Mouse (Mus musculus) forebrain, postnatal 0 days (tissue): Measurements from ENCODE around the gene Kbtbd13. TPM values are rescaled to one million over a fixed set of nuclear protein-coding genes. Genes with fewer than 3 reads are reported as not detected.

Source experiments
- ATAC-seq: fragments of 200-750 bp; cut with Nextera tagmentation; 2 replicates; pipeline ENCODE4 v1.8.0; 2017; ENCODE audit warnings: mild to moderate bottlenecking, moderate library complexity
- DNase-seq: peaks from one replicate; pipeline ENCODE4 v3.0.0-alpha.2; 2015
- H3K27ac ChIP-seq: fragments of 300-500 bp; sonication (generic); 2 replicates; pipeline ENCODE4 v1.5.1; 2014; ENCODE audit warnings: low read depth, mild to moderate bottlenecking, antibody characterized with exemption, low read length, moderate library complexity, mixed read lengths
- H3K27me3 ChIP-seq: fragments of 300-500 bp; sonication (generic); 2 replicates; pipeline ENCODE4 v1.6.1; 2014; ENCODE audit warnings: mild to moderate bottlenecking, low read length, mixed read lengths; ENCODE audit not compliant: insufficient read depth
- H3K36me3 ChIP-seq: fragments of 300-500 bp; sonication (generic); 2 replicates; pipeline ENCODE4 v1.6.1; 2014; ENCODE audit warnings: mild to moderate bottlenecking, moderate library complexity; ENCODE audit not compliant: insufficient read depth
- H3K4me1 ChIP-seq: fragments of 300-500 bp; sonication (generic); 2 replicates; pipeline ENCODE4 v1.6.1; 2014; ENCODE audit warnings: antibody characterized with exemption; ENCODE audit not compliant: insufficient read depth
- H3K4me2 ChIP-seq: fragments of 300-500 bp; sonication (generic); 2 replicates; pipeline ENCODE4 v1.6.1; 2014; ENCODE audit warnings: low read depth, mild to moderate bottlenecking, moderate library complexity
- H3K4me3 ChIP-seq: fragments of 300-500 bp; sonication (generic); 2 replicates; pipeline ENCODE4 v1.5.1; 2014; ENCODE audit warnings: low read depth, low read length, mixed read lengths
- H3K9ac ChIP-seq: fragments of 300-500 bp; sonication (generic); 2 replicates; pipeline ENCODE4 v1.6.1; 2014; ENCODE audit warnings: mild to moderate bottlenecking
- H3K9me3 ChIP-seq: fragments of 300-500 bp; sonication (generic); 2 replicates; pipeline ENCODE4 v1.6.1; 2016; ENCODE audit warnings: low read length
- CTCF ChIP-seq: sonication (generic); IDR thresholded peaks from 2 replicates; pipeline ENCODE4 v1.5.1; 2016; ENCODE audit warnings: antibody characterized with exemption, control low read depth, low read depth
- WGBS: fragments of 180-500 bp; shearing (Covaris S2); extraction: QIAGEN DNeasy Blood & Tissue Kit; methylation state at CpG from one replicate; pipeline ENCODE4 v1.1.7; 2014; 5-methylcytosine and 5-hydroxymethylcytosine counted together
- polyA plus RNA-seq: library from polyadenylated mRNA; unstranded; fragments of >200 nt; fragmentation: Nextera tagmentation; extraction: Ambion mirVana; gene quantifications from 2 replicates; pipeline ENCODE4 v1.2.1, GENCODE M21; 2015
- total RNA-seq: library from RNA; depleted of rRNA; stranded (reverse); fragments of >200 nt; gene quantifications from 2 replicates; pipeline ENCODE4 v1.2.3, GENCODE M21; 2014

Gene Kbtbd13
- total and polyA plus RNA-seq, 2 experiments from 2014 or later = 0.68 to 1.7 TPM

DNA sequence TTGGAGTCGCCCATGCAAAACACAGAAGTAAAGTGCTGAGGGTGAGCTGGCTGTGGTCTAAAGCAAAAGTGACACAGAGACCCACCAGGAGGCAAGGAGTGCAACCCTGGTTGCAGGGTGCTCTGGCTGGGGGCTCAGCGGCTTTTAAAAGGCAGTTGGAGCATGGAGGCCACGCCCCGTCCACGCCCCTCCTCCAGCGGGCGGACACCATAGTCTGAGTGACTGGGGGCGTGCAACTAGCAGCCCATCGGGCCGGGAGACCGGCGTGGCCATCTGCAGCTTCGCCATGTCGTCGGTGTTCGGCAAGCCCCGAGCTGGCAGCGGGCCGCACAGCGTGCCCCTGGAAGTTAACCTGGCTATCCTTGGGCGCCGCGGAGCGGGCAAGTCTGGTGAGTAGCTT, 6.8 kb upstream of the Kbtbd13 start, which contains the start of gene Rasl12:
Gene Rasl12 (plus strand): TSS at position 228 of the 400 bp plus-strand sequence.
- H3K4me2 ChIP-seq = peak within 1 kb of the TSS; percentile 77
- peak; percentile 84 for ATAC-seq
- DNase-seq = peak; percentile 58
- no peak for TF ChIP-seq CTCF
- no peak within 1 kb of the TSS for H3K27ac ChIP-seq
- peak within 1 kb of the TSS; percentile 51 for H3K9ac ChIP-seq
- H3K36me3 ChIP-seq = no peaks in the 10 kb centered on the region
- under 1% methylated on average over 24 of the region's 24 CpGs for WGBS
- H3K27me3 ChIP-seq = no peaks in the 10 kb centered on the region
- peak within 1 kb of the TSS; percentile 44 for H3K4me3 ChIP-seq
- H3K9me3 ChIP-seq = no peaks in the 10 kb centered on the region
- peaks cover 6% of the 10 kb centered on the region; the same call in 1 of the 2 replicates for H3K4me1 ChIP-seq

DNA sequence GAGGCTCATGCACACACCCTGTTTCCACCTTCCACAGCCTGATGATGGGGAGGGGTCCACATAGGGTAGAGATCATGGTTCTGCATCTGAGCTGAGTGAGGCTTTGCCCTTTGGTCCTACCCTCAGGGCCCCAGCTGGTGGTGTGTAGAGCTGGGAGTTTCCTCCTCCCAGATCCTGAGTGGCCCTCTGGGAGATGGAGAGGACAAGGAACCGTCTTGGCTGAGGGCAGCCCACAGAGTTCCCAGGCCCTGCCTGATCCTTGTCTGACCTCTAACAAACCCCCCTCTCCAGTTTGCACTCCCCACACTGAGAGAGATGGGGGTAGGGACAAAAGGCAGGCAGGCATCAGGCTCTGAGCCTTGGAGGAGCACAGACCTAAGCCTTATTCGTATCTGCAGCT, 2.9 kb upstream of the Kbtbd13 start:
- Histone ChIP-seq H3K36me3 (no peaks in the 10 kb centered on the region), H3K4me3 (no peak overlapping the region), H3K4me2 (no peak overlapping the region), H3K9ac (no peak overlapping the region), H3K9me3 (no peaks in the 10 kb centered on the region), H3K4me1 (peaks cover 6% of the 10 kb centered on the region; the same call in 1 of the 2 replicates), H3K27me3 (peaks cover 22% of the 10 kb centered on the region), H3K27ac (no peak overlapping the region)
- WGBS = 81% methylated on average over 2 of the region's 2 CpGs
- ATAC-seq (no peak), DNase-seq (no peak)
- no peak for TF ChIP-seq CTCF

DNA sequence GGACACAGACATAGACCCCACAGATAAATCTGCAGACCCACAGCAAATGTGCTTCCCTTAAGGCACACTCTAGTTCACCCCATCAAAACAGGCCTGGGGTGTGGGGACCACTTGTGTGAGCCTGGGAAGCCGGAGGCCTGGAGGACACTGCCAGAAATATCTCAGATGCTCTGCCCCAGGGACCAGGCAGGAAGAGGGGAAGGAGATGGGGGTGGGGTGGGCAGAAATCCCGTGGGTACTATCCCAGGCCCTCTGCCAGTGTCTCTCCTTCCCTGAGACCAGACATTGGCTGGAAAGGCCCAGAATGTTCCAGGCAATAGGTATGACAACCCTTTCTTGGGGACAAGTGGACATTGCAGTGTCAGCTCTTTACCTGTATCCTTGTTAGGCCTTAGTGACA, 2.2 kb upstream of the Kbtbd13 start:
- DNase-seq = no peak
- H3K27me3 ChIP-seq = peaks cover 22% of the 10 kb centered on the region
- TF ChIP-seq CTCF = no peak
- no peaks in the 10 kb centered on the region for H3K9me3 ChIP-seq
- no peaks in the 10 kb centered on the region for H3K36me3 ChIP-seq
- ATAC-seq = no peak
- H3K4me1 ChIP-seq = peaks cover 6% of the 10 kb centered on the region; the same call in 1 of the 2 replicates
- H3K9ac ChIP-seq = no peak overlapping the region
- 37% methylated on average over 2 of the region's 2 CpGs for WGBS
- H3K4me2 ChIP-seq = no peak overlapping the region
- no peak overlapping the region for H3K4me3 ChIP-seq
- no peak overlapping the region for H3K27ac ChIP-seq

DNA sequence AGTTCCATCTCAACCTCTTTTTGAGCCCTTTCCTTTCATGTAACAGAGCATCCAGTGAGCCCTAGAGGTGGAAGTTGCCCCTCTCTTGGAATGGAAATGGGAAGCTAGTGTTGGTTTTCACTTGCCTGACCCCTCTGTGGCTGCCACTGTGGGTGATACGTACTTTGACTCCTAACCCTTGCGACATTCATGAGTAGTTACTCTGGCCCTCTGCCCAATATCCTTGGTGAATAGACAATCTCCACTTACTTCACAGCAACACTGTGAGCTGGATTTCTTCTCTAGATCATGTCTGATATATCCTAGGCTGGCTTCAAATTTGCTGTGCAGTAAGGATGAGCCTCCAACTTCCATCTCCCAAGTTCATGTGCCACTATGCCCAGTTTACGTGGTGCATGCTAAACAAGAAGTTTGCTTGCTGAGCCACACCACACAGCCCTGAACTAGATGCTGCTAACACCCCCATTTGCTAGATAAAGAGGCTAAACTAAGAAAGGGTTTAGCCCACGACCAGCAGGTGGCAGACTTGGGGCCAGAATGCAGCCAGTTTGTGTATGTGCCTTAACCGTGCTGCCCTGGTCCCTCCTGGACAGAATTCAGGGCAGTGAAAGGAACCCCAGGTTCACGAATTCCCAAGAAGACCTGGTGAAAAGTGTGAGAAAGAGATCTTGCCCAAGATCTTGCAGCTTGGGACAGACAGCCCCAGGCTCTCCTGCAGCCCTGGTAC, 1.3 kb upstream of the Kbtbd13 start:
- DNase-seq (peak; percentile 48), ATAC-seq (no peak)
- 31% methylated on average over 6 of the region's 6 CpGs for WGBS
- Histone ChIP-seq H3K9me3 (no peaks in the 10 kb centered on the region), H3K4me3 (no peak overlapping the region), H3K27me3 (peaks cover 22% of the 10 kb centered on the region), H3K4me1 (peaks cover under 1% of the 10 kb centered on the region; the same call in 1 of the 2 replicates), H3K9ac (no peak overlapping the region), H3K36me3 (no peaks in the 10 kb centered on the region), H3K27ac (no peak overlapping the region), H3K4me2 (no peak overlapping the region)
- peak; percentile 72 for TF ChIP-seq CTCF

DNA sequence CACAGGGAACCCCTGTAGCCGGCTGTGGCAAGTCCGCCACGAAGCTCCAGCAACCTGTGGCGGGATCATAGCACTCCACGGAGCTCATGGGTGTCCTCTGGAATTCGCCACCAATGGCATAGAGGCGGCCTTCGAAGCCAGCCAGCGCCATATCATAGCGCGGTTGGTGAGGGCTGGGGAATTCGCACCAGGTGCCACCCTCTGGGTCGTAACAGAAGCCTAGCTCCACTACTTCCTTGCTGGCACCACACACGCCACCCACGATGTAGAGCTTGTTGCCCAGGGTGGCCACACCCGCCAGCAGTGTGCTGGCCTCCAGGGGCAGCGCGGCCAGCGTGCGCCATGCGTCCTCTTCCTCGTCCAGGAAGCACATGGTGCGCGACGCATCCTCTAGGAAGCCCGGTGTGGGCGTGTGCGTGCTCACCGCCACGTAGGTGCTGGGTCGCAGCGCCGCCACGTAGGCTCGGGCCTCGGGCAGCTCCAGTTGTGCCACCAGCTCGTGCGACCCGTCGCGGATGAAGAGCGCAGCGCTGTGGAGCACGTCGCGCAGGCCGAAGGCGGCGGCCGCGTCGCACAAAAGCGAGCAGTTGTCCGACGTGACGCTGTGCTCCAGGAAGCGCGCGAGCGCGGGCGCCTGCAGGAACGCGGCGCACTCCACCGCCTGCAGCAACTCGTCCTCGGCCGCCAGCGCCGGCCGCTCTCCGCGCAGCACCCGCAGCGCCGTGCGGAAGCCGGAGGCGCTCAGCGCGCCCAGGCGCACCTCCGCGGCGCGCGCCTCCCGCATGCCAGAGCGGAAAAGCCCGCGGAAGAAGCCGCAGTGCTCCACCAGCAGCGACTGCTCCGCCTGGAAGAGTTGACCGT, 470 bp downstream of the Kbtbd13 start:
- Histone ChIP-seq H3K4me3 (peak overlapping the region; percentile 39), H3K4me2 (peak overlapping the region; percentile 54), H3K36me3 (no peaks in the 10 kb centered on the region), H3K27me3 (peaks cover 22% of the 10 kb centered on the region), H3K27ac (no peak overlapping the region), H3K9ac (peak overlapping the region; percentile 40), H3K4me1 (no peaks in the 10 kb centered on the region), H3K9me3 (no peaks in the 10 kb centered on the region)
- WGBS = 19% methylated on average over 94 of the region's 96 CpGs
- peak; percentile 46 for DNase-seq
- peak; percentile 73 for ATAC-seq
- no peak for TF ChIP-seq CTCF

DNA sequence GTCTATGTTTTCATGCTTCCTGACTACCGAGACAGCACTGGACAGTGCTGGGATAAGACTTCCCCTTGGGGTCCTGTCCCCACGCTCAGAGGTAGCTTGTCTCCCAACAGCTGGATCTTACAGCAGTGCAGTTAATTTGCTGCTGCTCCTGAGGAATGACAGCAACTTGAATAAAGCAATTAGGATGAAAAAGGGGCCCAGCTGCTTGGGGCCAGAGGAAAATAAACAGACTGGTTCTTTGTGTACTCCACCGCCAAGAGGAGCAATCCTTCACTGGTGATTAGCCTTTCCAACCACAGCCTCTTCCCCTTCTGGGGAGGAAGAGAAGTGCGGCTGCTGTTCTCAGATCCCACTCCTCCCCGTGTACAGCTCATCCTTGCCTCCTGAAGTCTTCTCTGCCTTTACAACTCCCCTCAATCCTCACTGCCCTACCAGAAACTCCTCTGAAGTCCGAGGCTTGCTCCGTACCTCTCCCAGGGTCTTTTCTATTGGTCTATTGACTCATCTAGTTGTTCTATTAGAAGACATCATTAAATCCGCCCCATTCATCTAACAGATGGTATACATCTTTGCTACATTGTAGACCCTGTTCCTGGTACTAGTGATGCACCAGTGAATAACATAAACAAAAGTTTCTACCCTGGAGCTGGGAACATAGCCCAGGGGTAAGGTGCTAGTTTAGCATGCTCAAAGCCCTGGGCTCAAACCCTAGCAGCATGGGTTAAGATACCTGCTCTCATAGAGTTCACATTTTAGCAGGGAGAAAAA, 4.9 kb downstream of the Kbtbd13 start:
- Histone ChIP-seq H3K27ac (no peak overlapping the region), H3K36me3 (no peaks in the 10 kb centered on the region), H3K27me3 (peaks cover 13% of the 10 kb centered on the region), H3K4me3 (no peak overlapping the region), H3K9me3 (no peaks in the 10 kb centered on the region), H3K4me2 (no peak overlapping the region), H3K4me1 (no peaks in the 10 kb centered on the region), H3K9ac (no peak overlapping the region)
- DNase-seq (no peak), ATAC-seq (no peak)
- no peak for TF ChIP-seq CTCF
- WGBS = 32% methylated on average over 8 of the region's 8 CpGs
